Mouse (Mus musculus): ENCODE measurements around the gene Tas2r134. TPM values are rescaled to one million over a fixed set of nuclear protein-coding genes. Genes with fewer than 3 reads are reported as not detected.

Tas2r134 gene
- total RNA-seq, 2 experiments from 2014 or later = not detected

- intact Hi-C loops (cut with DNase I) = no loop called here
- no peak for DNase-seq (ENCODE audit: low spot score in 2 of 2)
These were observed 20.7 kb downstream of the Tas2r134 start for GRCm38 (mm10) chr2:51647972-51648371.

DNA sequence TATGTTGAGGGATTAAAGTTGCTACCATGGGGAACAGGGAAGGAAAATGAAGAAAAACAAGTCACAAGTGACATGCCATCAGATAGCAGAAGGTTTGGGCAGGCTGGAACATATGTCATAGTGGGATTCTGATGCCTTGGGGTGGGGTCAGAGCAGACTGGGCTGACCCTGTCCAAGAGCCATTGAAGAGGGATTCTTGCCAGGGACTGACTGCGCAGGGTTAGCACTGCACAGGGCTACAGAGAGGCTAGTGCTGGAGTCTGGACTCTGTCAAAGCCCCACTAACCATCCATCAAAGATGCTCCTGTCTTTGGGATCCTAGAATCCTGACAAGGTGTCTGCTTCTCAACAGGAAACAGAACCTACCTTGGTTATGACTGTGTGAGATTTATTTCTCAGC lies 22.6 kb downstream of the Tas2r134 start:
- no peak for DNase-seq (ENCODE audit: low spot score in 2 of 2)
- intact Hi-C loops (cut with DNase I) = no loop called here

DNA sequence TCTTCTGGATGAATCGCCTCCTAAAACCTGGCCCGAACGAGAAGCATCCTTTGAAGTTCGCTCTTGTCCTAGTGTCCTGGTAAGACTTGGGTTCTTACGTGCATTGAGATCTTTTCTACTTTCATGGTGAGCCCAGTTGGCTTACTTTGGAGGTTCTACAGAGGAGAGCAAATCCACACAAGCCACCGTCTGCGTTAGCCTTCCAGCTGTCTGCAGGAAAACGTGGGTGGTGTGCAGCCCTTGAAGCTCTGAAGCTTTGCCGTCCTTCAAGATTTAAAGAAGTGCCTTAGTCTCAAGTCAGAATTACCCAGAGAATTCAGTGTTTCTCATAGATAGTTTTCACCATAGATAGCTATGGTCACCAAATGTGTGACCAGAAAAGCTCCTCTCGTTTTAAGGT lies 24.8 kb downstream of the Tas2r134 start:
- DNase-seq (ENCODE audit: low spot score in 2 of 2) = no peak

DNA sequence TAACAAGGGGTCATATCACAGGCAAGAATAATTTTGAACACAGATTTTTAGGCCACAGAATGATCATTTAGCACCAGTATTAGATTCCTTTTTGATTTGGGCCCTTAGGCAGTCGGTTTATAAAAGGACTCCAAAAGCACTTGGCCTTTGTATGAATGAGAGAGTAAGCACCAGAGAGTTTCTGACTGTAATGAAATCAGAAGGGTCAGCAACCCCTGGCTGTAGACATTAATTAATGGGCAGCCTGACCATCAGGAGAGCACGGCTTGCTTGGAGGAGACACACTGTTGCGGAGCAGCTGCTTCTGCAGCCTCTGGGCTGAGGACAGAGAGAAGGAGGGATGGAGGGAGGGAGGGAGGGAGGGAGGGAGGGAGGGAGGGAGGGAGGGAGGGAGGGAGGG lies 30.4 kb downstream of the Tas2r134 start:
- intact Hi-C loops (cut with DNase I) = no loop called here
- no peak for DNase-seq (ENCODE audit: low spot score in 2 of 2)

More for the DNA sequence above, 24.8 kb downstream of the Tas2r134 start:
- intact Hi-C loops (cut with DNase I) = no loop called here

DNA sequence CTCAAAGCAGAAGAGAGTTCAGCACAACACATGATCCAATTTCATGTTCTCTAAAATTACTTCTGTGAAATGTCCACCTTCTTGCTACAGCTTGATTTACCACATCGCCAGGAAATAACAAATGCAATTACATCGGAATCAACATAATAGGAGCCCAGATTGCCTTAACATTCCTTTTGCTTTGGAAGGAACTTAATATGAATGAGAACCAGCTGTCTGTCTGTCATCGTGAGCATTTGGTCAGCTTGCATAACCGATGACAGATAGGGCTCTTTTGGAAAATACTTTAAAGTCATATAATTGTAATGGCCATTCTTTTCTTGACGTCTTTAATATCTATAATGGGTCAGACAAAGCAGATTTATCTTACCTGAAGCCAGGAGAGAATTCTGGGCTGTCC lies 31.0 kb downstream of the Tas2r134 start:
- intact Hi-C loops (cut with DNase I) = no loop called here
- no peak for DNase-seq (ENCODE audit: low spot score in 2 of 2)

DNA sequence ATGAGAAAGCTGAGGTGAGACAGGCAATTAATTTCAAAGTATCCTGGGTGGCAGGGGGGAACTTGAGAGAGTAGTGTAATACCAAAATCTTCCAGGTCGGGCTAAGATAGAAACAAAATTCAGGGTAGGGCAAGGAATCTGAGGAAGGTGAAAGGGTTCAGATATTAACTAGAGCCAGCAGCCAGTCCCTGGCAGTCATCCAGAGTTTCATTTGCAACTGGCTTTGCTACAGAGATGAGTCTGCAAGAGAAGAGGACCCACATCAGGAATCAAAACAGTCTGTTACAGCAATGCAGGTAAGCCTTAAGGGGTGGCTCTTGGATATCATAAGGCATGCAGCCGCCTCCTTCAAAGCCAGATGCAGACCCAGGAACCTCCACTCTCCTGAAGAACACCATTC lies 47.0 kb downstream of the Tas2r134 start:
- intact Hi-C loops (cut with DNase I) = no loop called here
- DNase-seq (ENCODE audit: low spot score in 2 of 2) = no peak

Data from left cerebral cortex, postnatal 36 days (tissue).